Mouse (Mus musculus) liver, postnatal 0 days (tissue): ENCODE measurements around the gene Plekha7. TPM values are rescaled to one million over a fixed set of nuclear protein-coding genes. Genes with fewer than 3 reads are reported as not detected.

Source experiments
- ATAC-seq: fragments of 200-750 bp; cut with Nextera tagmentation; 2 replicates; pipeline ENCODE4 v1.8.0; 2017; ENCODE audit warnings: mild to moderate bottlenecking, moderate library complexity
- DNase-seq: peaks from one replicate; pipeline ENCODE4 v3.0.0-alpha.2; 2016
- H3K27ac ChIP-seq: fragments of 300-500 bp; sonication (generic); 2 replicates; pipeline ENCODE4 v1.5.1; 2014; ENCODE audit warnings: antibody characterized with exemption, moderate library complexity, mild to moderate bottlenecking, low read depth
- H3K27me3 ChIP-seq: fragments of 300-500 bp; sonication (generic); 2 replicates; pipeline ENCODE4 v1.6.1; 2014; ENCODE audit warnings: low read length, control low read depth, mixed read lengths; ENCODE audit not compliant: insufficient read depth
- H3K36me3 ChIP-seq: fragments of 300-500 bp; sonication (generic); replicated peaks from 2 replicates; pipeline ENCODE4 v1.6.1; 2014; ENCODE audit warnings: mild to moderate bottlenecking, control low read depth, low read length, moderate library complexity, mixed read lengths; ENCODE audit not compliant: insufficient read depth
- H3K4me1 ChIP-seq: fragments of 300-500 bp; sonication (generic); 2 replicates; pipeline ENCODE4 v1.6.1; 2014; ENCODE audit warnings: antibody characterized with exemption, mild to moderate bottlenecking, control low read depth; ENCODE audit not compliant: insufficient read depth
- H3K4me2 ChIP-seq: fragments of 300-500 bp; sonication (generic); 2 replicates; pipeline ENCODE4 v1.6.1; 2014; ENCODE audit warnings: low read depth, mild to moderate bottlenecking, low read length, moderate library complexity, mixed read lengths
- H3K4me3 ChIP-seq: fragments of 300-500 bp; sonication (generic); 2 replicates; pipeline ENCODE4 v1.5.1; 2014; ENCODE audit warnings: low read depth, low read length
- H3K9ac ChIP-seq: fragments of 300-500 bp; sonication (generic); replicated peaks from 2 replicates; pipeline ENCODE4 v1.6.1; 2014; ENCODE audit warnings: mild to moderate bottlenecking, moderate library complexity
- H3K9me3 ChIP-seq: fragments of 300-500 bp; sonication (generic); 2 replicates; pipeline ENCODE4 v1.6.1; 2016; ENCODE audit warnings: mild to moderate bottlenecking, control low read depth, low read length, mixed read lengths
- CTCF ChIP-seq: sonication (generic); IDR thresholded peaks from 2 replicates; pipeline ENCODE4 v1.5.1; 2016; ENCODE audit warnings: antibody characterized with exemption, low read depth
- EP300 ChIP-seq: IDR thresholded peaks from 2 replicates; pipeline ENCODE4 v1.6.1; 2016; ENCODE audit warnings: antibody characterized with exemption, low read depth, mild to moderate bottlenecking
- WGBS: fragments of 180-500 bp; shearing (Covaris S2); extraction: QIAGEN DNeasy Blood & Tissue Kit; methylation state at CpG from one replicate; pipeline ENCODE4 v1.1.7; 2014; ENCODE audit not compliant: insufficient replicate concordance; 5-methylcytosine and 5-hydroxymethylcytosine counted together
- polyA plus RNA-seq: library from polyadenylated mRNA; unstranded; fragments of >200 nt; fragmentation: Nextera tagmentation; extraction: Ambion mirVana; gene quantifications from 2 replicates; pipeline ENCODE4 v1.2.1, GENCODE M21; 2015

Plekha7 gene
- polyA plus RNA-seq, 1 experiment from 2014 or later = 1.8 TPM

DNA sequence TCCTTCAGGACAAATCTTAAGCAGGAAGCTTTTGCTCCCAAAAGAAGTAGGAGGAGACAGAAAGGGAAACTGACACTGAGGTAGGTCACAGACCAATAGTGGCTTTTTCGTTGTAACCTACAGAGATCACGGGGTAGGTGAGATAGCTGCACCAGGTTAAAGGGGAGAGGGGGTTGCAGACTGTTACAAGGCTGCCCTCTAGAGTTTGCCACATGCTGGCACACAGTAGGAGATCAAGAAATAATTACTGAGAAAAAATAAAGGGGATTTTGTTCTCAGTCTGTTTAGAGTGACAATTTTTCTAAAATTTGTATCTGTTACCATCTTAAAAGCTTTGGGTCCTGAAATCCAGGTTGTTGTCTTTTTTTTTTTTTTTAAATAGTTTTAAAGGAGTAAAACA lies 109.3 kb downstream of the Plekha7 start:
- H3K9ac ChIP-seq = no peak overlapping the region
- no peak overlapping the region for H3K4me2 ChIP-seq
- TF ChIP-seq EP300 = no peak
- 0 out of 2 replicates have a peak, but pooled peaks have one; percentile 12 for TF ChIP-seq CTCF
- H3K4me3 ChIP-seq = no peak overlapping the region
- no peak overlapping the region for H3K27ac ChIP-seq
- H3K36me3 ChIP-seq = no peaks in the 10 kb centered on the region
- 40% methylated on average over 2 of the region's 2 CpGs for WGBS
- H3K4me1 ChIP-seq = peaks cover 7% of the 10 kb centered on the region; the same call in 1 of the 2 replicates
- ATAC-seq (no peak), DNase-seq (no peak)
- H3K27me3 ChIP-seq = no peaks in the 10 kb centered on the region
- H3K9me3 ChIP-seq = no peaks in the 10 kb centered on the region

DNA sequence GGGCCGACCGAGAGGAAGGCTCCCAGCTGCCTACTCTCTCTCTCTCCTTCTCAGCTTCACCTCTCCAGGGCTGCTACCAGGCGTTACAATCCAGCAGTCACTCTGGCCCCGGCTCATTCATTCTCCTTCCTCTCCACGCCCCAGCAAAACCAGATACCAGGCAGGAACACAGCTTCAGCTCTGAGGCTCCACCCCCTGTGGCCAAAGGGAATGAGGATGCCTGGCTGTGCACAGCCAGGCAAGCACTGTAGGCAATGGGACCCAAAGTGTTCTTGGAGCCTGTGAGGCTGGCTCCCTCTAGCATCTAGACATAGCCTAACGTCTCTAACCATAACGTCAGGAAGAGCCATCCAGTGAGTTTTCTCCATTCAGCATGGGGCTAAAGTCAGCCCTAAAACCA lies 109.8 kb downstream of the Plekha7 start:
- ATAC-seq (no peak), DNase-seq (no peak)
- TF ChIP-seq CTCF (no peak), EP300 (no peak)
- Histone ChIP-seq H3K9me3 (no peaks in the 10 kb centered on the region), H3K4me1 (peaks cover 7% of the 10 kb centered on the region; the same call in 1 of the 2 replicates), H3K27ac (no peak overlapping the region), H3K4me3 (no peak overlapping the region), H3K9ac (no peak overlapping the region), H3K36me3 (no peaks in the 10 kb centered on the region), H3K4me2 (no peak overlapping the region), H3K27me3 (no peaks in the 10 kb centered on the region)
- WGBS = 23% methylated on average over 7 of the region's 7 CpGs

DNA sequence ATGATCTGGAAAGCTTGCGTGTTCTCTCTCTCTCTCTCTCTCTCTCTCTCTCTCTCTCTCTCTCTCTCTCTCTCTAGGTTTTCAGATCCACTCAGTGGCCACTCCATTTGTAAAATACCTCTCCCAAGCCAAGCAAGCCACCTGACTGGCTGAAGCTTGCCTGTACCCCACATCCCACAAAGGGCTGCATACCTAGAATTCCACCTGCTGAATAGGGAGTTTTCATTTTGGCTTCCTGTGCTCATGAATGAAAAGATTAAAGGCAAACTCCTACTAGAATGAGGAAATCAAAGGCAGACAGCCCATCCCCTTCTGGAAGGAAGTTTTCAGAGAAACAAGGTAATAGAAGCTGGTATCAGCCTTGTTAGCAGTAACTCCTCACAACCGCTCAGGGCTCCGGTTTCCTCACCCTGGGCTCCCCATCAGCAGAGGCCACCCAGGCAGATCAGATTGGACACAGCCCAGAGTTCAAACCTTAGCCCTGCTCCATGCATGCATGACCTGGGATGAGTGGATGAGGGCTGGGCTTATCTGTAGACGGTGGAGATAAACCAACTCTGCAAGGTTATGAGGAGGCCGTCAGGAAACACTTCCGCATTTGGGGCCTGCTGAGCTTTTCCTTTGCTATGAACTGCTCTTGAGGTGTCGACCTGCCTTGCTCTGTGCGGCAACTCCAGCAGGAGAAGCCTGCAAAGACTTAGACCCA lies 111.0 kb downstream of the Plekha7 start:
- ATAC-seq (no peak), DNase-seq (no peak)
- Histone ChIP-seq H3K4me3 (no peak overlapping the region), H3K4me2 (no peak overlapping the region), H3K4me1 (peaks cover 7% of the 10 kb centered on the region; the same call in 1 of the 2 replicates), H3K27me3 (no peaks in the 10 kb centered on the region), H3K27ac (no peak overlapping the region), H3K9me3 (no peaks in the 10 kb centered on the region), H3K36me3 (no peaks in the 10 kb centered on the region), H3K9ac (no peak overlapping the region)
- no peak for TF ChIP-seq EP300
- no peak for TF ChIP-seq CTCF
- 58% methylated on average over 8 of the region's 8 CpGs for WGBS

- Histone ChIP-seq H3K4me3 (no peak overlapping the region), H3K27ac (no peak overlapping the region), H3K9me3 (no peaks in the 10 kb centered on the region), H3K36me3 (no peaks in the 10 kb centered on the region), H3K4me2 (no peak overlapping the region), H3K4me1 (peaks cover 4% of the 10 kb centered on the region; the same call in 1 of the 2 replicates), H3K9ac (no peak overlapping the region), H3K27me3 (no peaks in the 10 kb centered on the region)
- ATAC-seq (no peak), DNase-seq (no peak)
- TF ChIP-seq CTCF (no peak), EP300 (no peak)
- 61% methylated on average over 7 of the region's 7 CpGs for WGBS
Observed at GRCm38 (mm10) chr7:116194996-116195395, 113.2 kb downstream of the Plekha7 start.

DNA sequence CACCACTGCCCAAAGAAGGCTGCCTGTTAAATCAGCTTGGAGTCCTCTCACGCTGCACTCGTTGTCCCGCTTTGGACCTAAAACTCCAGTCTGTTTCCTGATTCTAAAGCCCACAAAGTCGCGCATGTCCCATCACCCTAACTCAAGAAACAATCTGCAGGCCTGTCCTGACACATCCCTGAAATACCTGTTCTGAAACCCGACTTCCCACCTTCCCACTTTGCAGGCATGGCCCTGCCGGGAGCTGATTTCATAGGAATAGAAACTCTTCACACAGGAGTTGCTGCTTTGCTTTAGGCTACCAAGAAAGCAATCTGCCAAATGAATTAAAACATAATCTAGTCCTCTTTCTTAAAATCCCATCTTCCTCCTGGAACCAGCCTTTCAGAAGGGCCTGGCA lies 115.2 kb downstream of the Plekha7 start:
- no peak for TF ChIP-seq CTCF
- Histone ChIP-seq H3K4me2 (no peak overlapping the region), H3K27me3 (no peaks in the 10 kb centered on the region), H3K9ac (no peak overlapping the region), H3K36me3 (no peaks in the 10 kb centered on the region), H3K27ac (no peak overlapping the region), H3K4me3 (no peak overlapping the region), H3K9me3 (no peaks in the 10 kb centered on the region), H3K4me1 (no peaks in the 10 kb centered on the region)
- DNase-seq (no peak), ATAC-seq (no peak)
- WGBS = 78% methylated on average over 7 of the region's 7 CpGs

DNA sequence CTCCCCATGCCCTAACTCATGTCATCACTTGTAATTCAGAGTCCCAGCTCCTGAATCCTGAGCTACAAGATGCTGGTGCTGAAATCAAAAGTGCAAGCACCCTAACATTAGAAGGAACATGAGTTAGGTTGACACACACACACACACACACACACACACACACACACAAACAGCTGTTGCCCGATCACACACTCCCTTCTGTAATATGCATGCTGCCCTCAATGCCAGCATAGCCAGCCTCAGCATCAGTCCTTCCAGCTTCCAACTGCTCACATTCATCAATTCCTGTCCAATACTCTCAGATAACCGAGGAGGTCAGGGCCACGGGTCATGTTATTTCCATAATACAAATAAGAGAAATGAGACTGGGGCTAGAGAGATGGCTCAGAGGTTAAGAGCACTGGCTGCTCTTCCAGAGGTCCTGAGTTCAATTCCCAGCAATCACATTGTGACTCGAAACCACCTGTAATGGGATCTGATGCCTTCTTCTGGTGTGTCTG lies 116.0 kb downstream of the Plekha7 start:
- Histone ChIP-seq H3K9ac (no peak overlapping the region), H3K4me1 (no peaks in the 10 kb centered on the region), H3K36me3 (no peaks in the 10 kb centered on the region), H3K4me3 (no peak overlapping the region), H3K9me3 (no peaks in the 10 kb centered on the region), H3K4me2 (no peak overlapping the region), H3K27me3 (no peaks in the 10 kb centered on the region), H3K27ac (no peak overlapping the region)
- ATAC-seq (no peak), DNase-seq (no peak)
- no peak for TF ChIP-seq EP300
- WGBS = 54% methylated on average over 4 of the region's 4 CpGs
